ENCODE assay signal across 19 mouse cellular contexts in the genomic region with DNA sequence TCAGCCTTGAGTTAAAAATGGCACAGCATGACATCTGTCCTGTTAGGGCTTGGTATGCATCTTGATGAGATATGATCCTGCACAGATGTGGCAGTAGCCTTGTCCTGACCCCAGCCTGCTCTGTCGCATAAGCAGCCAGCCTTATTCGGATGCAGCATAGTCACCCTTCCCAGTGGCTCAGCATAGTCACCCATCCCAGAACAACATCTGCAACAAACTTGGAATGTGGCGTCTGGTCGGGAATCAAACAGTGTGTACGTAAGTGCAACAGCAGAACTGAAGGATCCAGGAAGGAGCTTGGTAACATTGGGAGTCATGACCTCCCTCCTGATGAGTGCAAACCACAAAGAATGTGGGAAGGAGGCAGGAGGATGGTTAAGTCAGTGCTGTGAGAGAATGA.
DNase-seq lines count a peak whose midpoint lies in the region; ATAC-seq and TF ChIP-seq lines count a peak whose summit lies in the region.
"Had no signal": no experiment of that assay in that cellular context is flagged by ENCODE, and none has a peak within 500 bp of the region (broad histone marks: within the 10 kb centered on the region; RNA-seq: fewer than 3 reads in every experiment).

No protein-coding gene starts in this region.

- H3K9ac ChIP-seq in heart, embryonic 12.5 days = no peak overlapping the region
- no peak overlapping the region for H3K9ac ChIP-seq in limb, embryonic 13.5 days
- H3K9ac ChIP-seq: forebrain, embryonic 12.5 days; hindbrain, embryonic 13.5 days had no signal

- TF ChIP-seq CTCF in C2C12 (IDR thresholded peaks at IDR 0.05; ENCODE audit: control insufficient read depth, insufficient read depth, insufficient read length) = no peak
- no peak for TF ChIP-seq CTCF in lung, adult 2 months (IDR thresholded peaks at IDR 0.05; ENCODE audit: insufficient read depth, low read length)

- no peaks in the 10 kb centered on the region for H3K9me3 ChIP-seq in heart, embryonic 12.5 days (replicated peaks)
- H3K9me3 ChIP-seq in limb, embryonic 13.5 days = no peaks in the 10 kb centered on the region
- H3K9me3 ChIP-seq: forebrain, embryonic 12.5 days; G1E; hindbrain, embryonic 13.5 days had no signal

- H3K36me3 ChIP-seq in heart, embryonic 12.5 days = no peaks in the 10 kb centered on the region
- no peaks in the 10 kb centered on the region for H3K36me3 ChIP-seq in C2C12 (ENCODE audit: control insufficient read depth, insufficient read depth)
- H3K36me3 ChIP-seq in limb, embryonic 13.5 days = no peaks in the 10 kb centered on the region
- H3K36me3 ChIP-seq: forebrain, embryonic 12.5 days; G1E; hindbrain, embryonic 13.5 days had no signal

- peaks cover 13% of the 10 kb centered on the region for H3K4me1 ChIP-seq in heart, embryonic 12.5 days (replicated peaks)
- no peaks in the 10 kb centered on the region for H3K4me1 ChIP-seq in limb, embryonic 13.5 days
- no peaks in the 10 kb centered on the region for H3K4me1 ChIP-seq in lung, adult 2 months (ENCODE audit: control insufficient read depth, insufficient read depth, low read length)

- H3K79me3 ChIP-seq in C2C12 (ENCODE audit: low read depth) = no peaks in the 10 kb centered on the region

- DNase-seq in heart, adult 11 months = peak; percentile 87
- DNase-seq in lung, adult 2 months = no peak
- DNase-seq: adrenal gland, adult 2 months; adrenal gland, postnatal 36 days; cerebellum, adult 2 months; cerebellum, postnatal 10 days; gastrocnemius, postnatal 25 days; heart, postnatal 10 days; heart, postnatal 4 days had no signal

- ATAC-seq in heart, embryonic 12.5 days (ENCODE audit: insufficient number of reproducible peaks, low FRiP score) = no peak
- ATAC-seq in limb, embryonic 13.5 days (ENCODE audit: low FRiP score, low read depth) = peak; percentile 69
- no peak for ATAC-seq in erythroid progenitor cell, adult 5-6 weeks (replicated peaks; ENCODE audit: low FRiP score, poor library complexity, severe bottlenecking)
- ATAC-seq: CD4-positive, CD25-positive, alpha-beta regulatory T cell, adult 4 months; forebrain, embryonic 16.5 days; hindbrain, postnatal 0 days had no signal

- H3K27me3 ChIP-seq in heart, embryonic 12.5 days (replicated peaks) = no peaks in the 10 kb centered on the region
- no peaks in the 10 kb centered on the region for H3K27me3 ChIP-seq in C2C12 (ENCODE audit: control insufficient read depth, insufficient read depth, insufficient read length)
- no peaks in the 10 kb centered on the region for H3K27me3 ChIP-seq in limb, embryonic 13.5 days
- H3K27me3 ChIP-seq: hindbrain, embryonic 13.5 days had no signal

- no peak overlapping the region for H3K27ac ChIP-seq in heart, embryonic 12.5 days (ENCODE audit: poor library complexity, severe bottlenecking)
- H3K27ac ChIP-seq in limb, embryonic 13.5 days = no peak overlapping the region
- H3K27ac ChIP-seq: forebrain, embryonic 12.5 days; hindbrain, embryonic 13.5 days; hindbrain, postnatal 0 days had no signal

- no peaks in the 10 kb centered on the region for H3K79me2 ChIP-seq in C2C12 (ENCODE audit: control insufficient read depth, insufficient read depth)

- no peak for TF ChIP-seq POLR2A in lung, adult 2 months (IDR thresholded peaks at IDR 0.05; ENCODE audit: borderline replicate concordance, extremely low read depth, low read depth, low read length)

- 63% methylated on average over 5 of the region's 5 CpGs for WGBS in heart, embryonic 12.5 days
- 58% methylated on average over 5 of the region's 5 CpGs for WGBS in limb, embryonic 13.5 days
- 64% methylated on average over 5 of the region's 5 CpGs for WGBS in lung, adult 2 months

- no peak overlapping the region for H3K4me2 ChIP-seq in heart, embryonic 12.5 days
- H3K4me2 ChIP-seq in limb, embryonic 13.5 days (replicated peaks) = no peak overlapping the region
- H3K4me2 ChIP-seq: forebrain, embryonic 12.5 days; hindbrain, embryonic 13.5 days had no signal

- H3ac ChIP-seq in C2C12 (ENCODE audit: control insufficient read depth, insufficient read length, low read depth) = no peak overlapping the region

- no peak overlapping the region for H3K4me3 ChIP-seq in heart, embryonic 12.5 days
- no peak overlapping the region for H3K4me3 ChIP-seq in C2C12 (ENCODE audit: insufficient read depth, poor library complexity, severe bottlenecking)
- H3K4me3 ChIP-seq in limb, embryonic 13.5 days = no peak overlapping the region
- no peak overlapping the region for H3K4me3 ChIP-seq in lung, adult 2 months (replicated peaks; ENCODE audit: extremely low read depth, low read depth, low read length)
- H3K4me3 ChIP-seq: forebrain, embryonic 12.5 days; hindbrain, embryonic 13.5 days had no signal

TF ChIP-seq in C2C12, 6 proteins besides CTCF, POLR2A, EP300 and RAD21:
- TF ChIP-seq FOSL1 (IDR thresholded peaks at IDR 0.05; ENCODE audit: insufficient read depth, low read length, poor library complexity, severe bottlenecking) (no peak), CEBPB (IDR thresholded peaks at IDR 0.05; ENCODE audit: low read depth) (no peak), MYOD1 (IDR thresholded peaks at IDR 0.05; ENCODE audit: control insufficient read depth, insufficient read length, low read depth) (peak; percentile 3), MYOG (IDR thresholded peaks at IDR 0.05; ENCODE audit: control insufficient read depth, extremely low read depth, insufficient read length) (no peak), MAX (IDR thresholded peaks at IDR 0.05) (no peak)
